Mouse (Mus musculus) WW6 (cell line): ENCODE data around the gene Nfkbil1.
A peak's percentile ranks its signal among the peaks of the same experiment; 100 is the strongest.

Source experiments
- DNase-seq: peaks from one replicate; pipeline ENCODE4 v3.0.0-alpha.2; 2013; ENCODE audit warnings: low read depth, low spot score

The Nfkbil1 gene

GRCm38 (mm10) chr17:35202442-35202841, 33.1 kb downstream of the Nfkbil1 start:
- DNase-seq: no peak

- no peak for DNase-seq
These were observed 33.8 kb downstream of the Nfkbil1 start, which contains the start of gene Tnf for GRCm38 (mm10) chr17:35201787-35202186. Gene Tnf, minus strand, starts transcription at chr17:35202007.

- no peak for DNase-seq
These were observed 34.5 kb downstream of the Nfkbil1 start for GRCm38 (mm10) chr17:35201128-35201527.

GRCm38 (mm10) chr17:35200398-35200797, 35.2 kb downstream of the Nfkbil1 start:
- DNase-seq: no peak

- no peak for DNase-seq
These were observed 36.6 kb downstream of the Nfkbil1 start for GRCm38 (mm10) chr17:35198946-35199345.

- DNase-seq: no peak
These were observed 37.6 kb downstream of the Nfkbil1 start for GRCm38 (mm10) chr17:35198029-35198428.

- no peak for DNase-seq
These were observed 38.5 kb downstream of the Nfkbil1 start for GRCm38 (mm10) chr17:35197126-35197525.

GRCm38 (mm10) chr17:35196321-35196641, 39.3 kb downstream of the Nfkbil1 start:
- no peak for DNase-seq

- DNase-seq: no peak
These were observed 39.8 kb downstream of the Nfkbil1 start for GRCm38 (mm10) chr17:35195631-35196320.

GRCm38 (mm10) chr17:35194844-35195630, 40.6 kb downstream of the Nfkbil1 start:
- DNase-seq: no peak

GRCm38 (mm10) chr17:35193881-35194843, 41.4 kb downstream of the Nfkbil1 start, which contains the start of gene Ltb:
Gene Ltb, plus strand, starts transcription at chr17:35194439.
- DNase-seq: no peak

- DNase-seq: no peak
These were observed 42.7 kb downstream of the Nfkbil1 start for GRCm38 (mm10) chr17:35192924-35193323.

GRCm38 (mm10) chr17:35191723-35192122, 43.9 kb downstream of the Nfkbil1 start:
- DNase-seq: no peak

GRCm38 (mm10) chr17:35190096-35190495, 45.5 kb downstream of the Nfkbil1 start:
- no peak for DNase-seq

GRCm38 (mm10) chr17:35189186-35189585, 46.4 kb downstream of the Nfkbil1 start:
- no peak for DNase-seq

- DNase-seq: no peak
These were observed 47.5 kb downstream of the Nfkbil1 start, which contains the start of gene Lst1 for GRCm38 (mm10) chr17:35187959-35188610. Gene Lst1, minus strand, starts transcription at chr17:35188439.

GRCm38 (mm10) chr17:35187345-35187744, 48.2 kb downstream of the Nfkbil1 start:
- DNase-seq: no peak

GRCm38 (mm10) chr17:35186681-35187080, 48.9 kb downstream of the Nfkbil1 start:
- DNase-seq: peak; percentile 67

GRCm38 (mm10) chr17:35185639-35186611, 49.7 kb downstream of the Nfkbil1 start:
- peak; percentile 62 for DNase-seq

GRCm38 (mm10) chr17:35180093-35180492, 55.5 kb downstream of the Nfkbil1 start:
- no peak for DNase-seq
